Mouse (Mus musculus): Measurements from ENCODE around the gene Opa3.

Opa3 gene

GRCm38 (mm10) chr7:19227883-19228792, at the start of gene Opa3:
Gene Opa3, plus strand, starts transcription at chr7:19228334.
- peak; percentile 100 for DNase-seq (ENCODE audit: low read depth)

GRCm38 (mm10) chr7:19178443-19179092, 49.6 kb upstream of the Opa3 start:
- DNase-seq (ENCODE audit: low read depth) = peak; percentile 72

GRCm38 (mm10) chr7:19179173-19179572, 49.0 kb upstream of the Opa3 start:
- DNase-seq (ENCODE audit: low read depth) = no peak

GRCm38 (mm10) chr7:19179936-19180335, 48.2 kb upstream of the Opa3 start:
- DNase-seq (ENCODE audit: low read depth) = no peak

GRCm38 (mm10) chr7:19180862-19181429, 47.2 kb upstream of the Opa3 start:
- peak; percentile 87 for DNase-seq (ENCODE audit: low read depth)

- no peak for DNase-seq (ENCODE audit: low read depth)
Measured at GRCm38 (mm10) chr7:19184250-19184649, 43.9 kb upstream of the Opa3 start.

GRCm38 (mm10) chr7:19184758-19185157, 43.4 kb upstream of the Opa3 start:
- no peak for DNase-seq (ENCODE audit: low read depth)

GRCm38 (mm10) chr7:19194676-19195075, 33.5 kb upstream of the Opa3 start:
- DNase-seq (ENCODE audit: low read depth) = no peak

- peak; percentile 78 for DNase-seq (ENCODE audit: low read depth)
Measured at GRCm38 (mm10) chr7:19196676-19197075, 31.5 kb upstream of the Opa3 start.

GRCm38 (mm10) chr7:19197985-19198384, 30.1 kb upstream of the Opa3 start:
- DNase-seq (ENCODE audit: low read depth) = peak; percentile 58

GRCm38 (mm10) chr7:19201660-19202059, 26.5 kb upstream of the Opa3 start:
- no peak for DNase-seq (ENCODE audit: low read depth)

GRCm38 (mm10) chr7:19202065-19202850, 25.9 kb upstream of the Opa3 start:
- DNase-seq (ENCODE audit: low read depth) = no peak

- no peak for DNase-seq (ENCODE audit: low read depth)
Measured at GRCm38 (mm10) chr7:19208201-19208910, 19.8 kb upstream of the Opa3 start.

- peak; percentile 41 for DNase-seq (ENCODE audit: low read depth)
Measured at GRCm38 (mm10) chr7:19208944-19209472, 19.1 kb upstream of the Opa3 start.

GRCm38 (mm10) chr7:19209494-19209893, 18.6 kb upstream of the Opa3 start:
- DNase-seq (ENCODE audit: low read depth) = peak; percentile 45

GRCm38 (mm10) chr7:19210010-19210409, 18.1 kb upstream of the Opa3 start:
- peak; percentile 32 for DNase-seq (ENCODE audit: low read depth)

GRCm38 (mm10) chr7:19211041-19211675, 17.0 kb upstream of the Opa3 start:
- DNase-seq (ENCODE audit: low read depth) = no peak

GRCm38 (mm10) chr7:19211996-19212755, 16.0 kb upstream of the Opa3 start, which contains the start of gene Gpr4:
Gene Gpr4, plus strand, starts transcription at chr7:19212538.
- no peak for DNase-seq (ENCODE audit: low read depth)

GRCm38 (mm10) chr7:19213385-19213784, 14.7 kb upstream of the Opa3 start:
- no peak for DNase-seq (ENCODE audit: low read depth)

- DNase-seq (ENCODE audit: low read depth) = peak; percentile 70
Measured at GRCm38 (mm10) chr7:19214369-19214768, 13.8 kb upstream of the Opa3 start.

Data from 416B (cell line).